29 mouse cellular contexts compared by ENCODE assay signal in genomic region chr7:44225076-44225475, GRCm38 (mm10). TPM values are rescaled to one million over a fixed set of nuclear protein-coding genes. Genes with fewer than 3 reads are reported as not detected.
DNase-seq lines count a peak whose midpoint lies in the region; ATAC-seq and TF ChIP-seq lines count a peak whose summit lies in the region.
"Had no signal": no experiment of that assay in that cellular context is flagged by ENCODE, and none has a peak within 500 bp of the region (broad histone marks: within the 10 kb centered on the region; RNA-seq: fewer than 3 reads in every experiment).

Gene Klk1, plus strand, starts transcription at chr7:44225360.

- no peaks in the 10 kb centered on the region for H3K9me3 ChIP-seq in kidney, embryonic 16.5 days (ENCODE audit: low read length)
- no peaks in the 10 kb centered on the region for H3K9me3 ChIP-seq in hindbrain, embryonic 11.5 days (ENCODE audit: control insufficient read depth, low read length)
- H3K9me3 ChIP-seq: forebrain, embryonic 15.5 days; heart, embryonic 12.5 days; midbrain, embryonic 15.5 days; neural tube, embryonic 15.5 days had no signal

- H3K4me2 ChIP-seq in kidney, embryonic 16.5 days (replicated peaks; ENCODE audit: low read depth, low read length): no peak within 1 kb of the TSS
- no peak within 1 kb of the TSS for H3K4me2 ChIP-seq in hindbrain, embryonic 11.5 days (replicated peaks; ENCODE audit: low read depth, low read length)
- H3K4me2 ChIP-seq: forebrain, embryonic 15.5 days; heart, embryonic 12.5 days; hindbrain, embryonic 14.5 days; liver, embryonic 11.5 days; midbrain, embryonic 15.5 days; neural tube, embryonic 15.5 days had no signal

- H3K36me3 ChIP-seq in kidney, embryonic 16.5 days (ENCODE audit: insufficient read depth, low read length): no peaks in the 10 kb centered on the region
- H3K36me3 ChIP-seq in small intestine, adult 2 months (ENCODE audit: control insufficient read depth, insufficient read depth, low read length): no peaks in the 10 kb centered on the region
- no peaks in the 10 kb centered on the region for H3K36me3 ChIP-seq in hindbrain, embryonic 11.5 days (ENCODE audit: control insufficient read depth, insufficient read depth, low read length)
- H3K36me3 ChIP-seq: forebrain, embryonic 15.5 days; heart, embryonic 12.5 days; midbrain, embryonic 15.5 days; neural tube, embryonic 15.5 days had no signal

- WGBS in kidney, embryonic 16.5 days: 36% methylated on average over 1 of the region's 1 CpGs
- WGBS in small intestine, adult 2 months: 7% methylated on average over 1 of the region's 1 CpGs
- WGBS in hindbrain, embryonic 11.5 days: 45% methylated on average over 1 of the region's 1 CpGs

- H3K27me3 ChIP-seq in kidney, embryonic 16.5 days (ENCODE audit: insufficient read depth, low read length): no peaks in the 10 kb centered on the region
- no peaks in the 10 kb centered on the region for H3K27me3 ChIP-seq in small intestine, adult 2 months (ENCODE audit: control insufficient read depth, insufficient read depth, low read length)
- no peaks in the 10 kb centered on the region for H3K27me3 ChIP-seq in hindbrain, embryonic 11.5 days (ENCODE audit: control insufficient read depth, insufficient read depth, low read length)
- H3K27me3 ChIP-seq: forebrain, embryonic 15.5 days; heart, embryonic 12.5 days; midbrain, embryonic 15.5 days; neural tube, embryonic 15.5 days had no signal

- H3K27ac ChIP-seq in kidney, embryonic 16.5 days (ENCODE audit: low read length): no peak within 1 kb of the TSS
- H3K27ac ChIP-seq in small intestine, adult 2 months (ENCODE audit: insufficient read depth, low read depth, low read length): peak within 1 kb of the TSS; percentile 2; the same call in 1 of the 2 replicates
- no peak within 1 kb of the TSS for H3K27ac ChIP-seq in hindbrain, embryonic 11.5 days (ENCODE audit: low read depth, low read length)
- H3K27ac ChIP-seq: forebrain, embryonic 15.5 days; hindbrain, embryonic 14.5 days; midbrain, embryonic 15.5 days; neural tube, embryonic 15.5 days had no signal

- peak; percentile 1 for DNase-seq in lung, postnatal 36 days
- no peak for DNase-seq in lung, postnatal 25 days (ENCODE audit: low spot score)
- DNase-seq in ZHBTc4 (ENCODE audit: low read depth, low spot score): peak; percentile 83
- no peak for DNase-seq in hindbrain, embryonic 11.5 days (ENCODE audit: low spot score)
- DNase-seq in urinary bladder, postnatal 36 days (ENCODE audit: low spot score in 2 of 2): no peak
- no peak for DNase-seq in gastrocnemius, postnatal 10 days
- DNase-seq: adrenal gland, adult 2 months; cerebellum, postnatal 25 days; embryo, embryonic 11 days; heart, postnatal 14 days; lung, postnatal 14 days; right cerebral cortex, postnatal 14 days; thymus, adult 18-20 months had no signal

- H3K4me3 ChIP-seq in kidney, embryonic 16.5 days (ENCODE audit: low read length): no peak within 1 kb of the TSS
- H3K4me3 ChIP-seq in small intestine, adult 2 months (ENCODE audit: low read depth, low read length): no peak within 1 kb of the TSS
- no peak within 1 kb of the TSS for H3K4me3 ChIP-seq in hindbrain, embryonic 11.5 days (ENCODE audit: low read depth, low read length)
- H3K4me3 ChIP-seq: forebrain, embryonic 15.5 days; heart, embryonic 12.5 days; midbrain, embryonic 15.5 days; myocyte; neural tube, embryonic 15.5 days had no signal

- no peak for TF ChIP-seq CTCF in small intestine, adult 2 months (IDR thresholded peaks at IDR 0.05; ENCODE audit: extremely low read depth, insufficient read length, insufficient replicate concordance, low read depth, low read length)

- H3K4me1 ChIP-seq in kidney, embryonic 16.5 days (ENCODE audit: insufficient read depth, low read length): no peaks in the 10 kb centered on the region
- peaks cover 13% of the 10 kb centered on the region; the same call in 1 of the 2 replicates for H3K4me1 ChIP-seq in small intestine, adult 2 months (ENCODE audit: control insufficient read depth, insufficient read depth, insufficient read length, low read length)
- no peaks in the 10 kb centered on the region for H3K4me1 ChIP-seq in hindbrain, embryonic 11.5 days (replicated peaks; ENCODE audit: control insufficient read depth, insufficient read depth, low read length)
- H3K4me1 ChIP-seq: forebrain, embryonic 15.5 days; heart, embryonic 12.5 days; midbrain, embryonic 15.5 days; neural tube, embryonic 15.5 days had no signal

- no peak for ATAC-seq in kidney, embryonic 16.5 days (ENCODE audit: low FRiP score, low TSS enrichment)
- ATAC-seq in hindbrain, embryonic 11.5 days (ENCODE audit: low FRiP score): no peak
- ATAC-seq: forebrain, embryonic 15.5 days; midbrain, embryonic 15.5 days had no signal

- no peak for TF ChIP-seq POLR2A in small intestine, adult 2 months (IDR thresholded peaks at IDR 0.05; ENCODE audit: low read depth, low read length)

- H3K9ac ChIP-seq in kidney, embryonic 16.5 days (replicated peaks; ENCODE audit: low read length): no peak within 1 kb of the TSS
- no peak within 1 kb of the TSS for H3K9ac ChIP-seq in hindbrain, embryonic 11.5 days (ENCODE audit: low read depth, low read length)
- H3K9ac ChIP-seq: forebrain, embryonic 15.5 days; heart, embryonic 12.5 days; hindbrain, embryonic 14.5 days; midbrain, embryonic 15.5 days; neural tube, embryonic 15.5 days had no signal

RNA-seq across cellular contexts. Expression of gene Klk1, which starts in this region (rescaled TPM):
- 7.2 and 10.9 TPM in 2 replicates for polyA plus RNA-seq in kidney, embryonic 16.5 days (2015; fragmentation: Nextera tagmentation; extraction: Ambion mirVana)
- 153 and 2,676 TPM in 2 replicates for polyA plus RNA-seq in small intestine, adult 2 months (2012; rRNA removed)
- polyA plus RNA-seq in hindbrain, embryonic 11.5 days (2014; fragmentation: Nextera tagmentation; extraction: Ambion mirVana): not detected in 2 replicates
- total RNA-seq in gastrocnemius, postnatal 10 days (2021): not detected
- total RNA-seq: adrenal gland, adult 2 months; CH12.LX; granulocyte monocyte progenitor cell, adult 5-6 weeks; layer of hippocampus, postnatal 14 days; megakaryocyte-erythroid progenitor cell, adult 5-6 weeks had no signal
- polyA plus RNA-seq: brain, embryonic 14.5 days; embryonic facial prominence, embryonic 14.5 days; forebrain, embryonic 15.5 days; heart, embryonic 12.5 days; hindbrain, embryonic 14.5 days; limb, embryonic 11.5 days; liver, embryonic 11.5 days; midbrain, embryonic 15.5 days; myocyte; neural tube, embryonic 15.5 days had no signal

Comparison
In these comparisons a context has a peak if more than half of its experiments do, and no peak if none do; other contexts are left out.
1. RNA of gene Klk1 (polyA plus RNA-seq): 153 to 2,676 TPM in small intestine, adult 2 months; 7.2 to 10.9 TPM in kidney, embryonic 16.5 days and not detected in hindbrain, embryonic 11.5 days; every median in the first group is over 10 times any median in the second.
2. DNase-seq: peak in lung, postnatal 36 days (single experiment) and ZHBTc4 (single experiment); none in lung, postnatal 25 days (single experiment), hindbrain, embryonic 11.5 days (single experiment), urinary bladder, postnatal 36 days (0 of 2) and gastrocnemius, postnatal 10 days (single experiment).